Mouse (Mus musculus) neural tube, embryonic 12.5 days (tissue): ENCODE measurements around the gene Usp2. TPM values are rescaled to one million over a fixed set of nuclear protein-coding genes. Genes with fewer than 3 reads are reported as not detected.
A peak's percentile ranks its signal among the peaks of the same experiment; 100 is the strongest.

Experiments used
- ATAC-seq: fragments of 200-750 bp; cut with Nextera tagmentation; 2 replicates; pipeline ENCODE4 v1.8.0; 2017; ENCODE audit warnings: low read depth, mild to moderate bottlenecking, moderate TSS enrichment, moderate library complexity; ENCODE audit not compliant: low FRiP score
- H3K27ac ChIP-seq: fragments of 300-500 bp; sonication (generic); 2 replicates; pipeline ENCODE4 v1.5.1; 2016
- H3K27me3 ChIP-seq: fragments of 300-500 bp; sonication (generic); replicated peaks from 2 replicates; pipeline ENCODE4 v1.6.1; 2016; ENCODE audit warnings: mild to moderate bottlenecking
- H3K36me3 ChIP-seq: fragments of 300-500 bp; sonication (generic); 2 replicates; pipeline ENCODE4 v1.6.1; 2016; ENCODE audit warnings: mild to moderate bottlenecking
- H3K4me1 ChIP-seq: fragments of 300-500 bp; sonication (generic); 2 replicates; pipeline ENCODE4 v1.6.1; 2016
- H3K4me2 ChIP-seq: fragments of 300-500 bp; sonication (generic); replicated peaks from 2 replicates; pipeline ENCODE4 v1.6.1; 2016; ENCODE audit warnings: mild to moderate bottlenecking
- H3K4me3 ChIP-seq: fragments of 300-500 bp; sonication (generic); 2 replicates; pipeline ENCODE4 v1.5.1; 2016
- H3K9ac ChIP-seq: fragments of 300-500 bp; sonication (generic); 2 replicates; pipeline ENCODE4 v1.6.1; 2016; ENCODE audit warnings: mild to moderate bottlenecking
- H3K9me3 ChIP-seq: fragments of 300-500 bp; sonication (generic); 2 replicates; pipeline ENCODE4 v1.6.1; 2016; ENCODE audit warnings: mild to moderate bottlenecking
- WGBS: fragments of 180-500 bp; shearing (Covaris S2); methylation state at CpG from one replicate; pipeline ENCODE4 v1.1.7; 2016; 5-methylcytosine and 5-hydroxymethylcytosine counted together
- polyA plus RNA-seq: library from polyadenylated mRNA; unstranded; fragments of >200 nt; fragmentation: Nextera tagmentation; extraction: Ambion mirVana; gene quantifications from 2 replicates; pipeline ENCODE4 v1.2.1, GENCODE M21; 2016

Usp2 gene
- polyA plus RNA-seq, 1 experiment from 2014 or later, result 9.3 TPM

- Histone ChIP-seq H3K27ac (no peak overlapping the region), H3K9me3 (no peaks in the 10 kb centered on the region), H3K27me3 (no peaks in the 10 kb centered on the region), H3K4me1 (peaks cover 44% of the 10 kb centered on the region), H3K36me3 (no peaks in the 10 kb centered on the region), H3K4me3 (no peak overlapping the region), H3K4me2 (peak overlapping the region; percentile 48), H3K9ac (0 out of 2 replicates have a peak overlapping the region, but pooled peaks have one; percentile 17)
- 17% methylated on average over 11 of the region's 11 CpGs for WGBS
- ATAC-seq, result peak; percentile 74
These were observed 5.2 kb downstream of the Usp2 start for GRCm38 (mm10) chr9:44071914-44072598.

- Histone ChIP-seq H3K9ac (no peak overlapping the region), H3K4me3 (no peak overlapping the region), H3K4me2 (peak overlapping the region; percentile 48), H3K9me3 (no peaks in the 10 kb centered on the region), H3K36me3 (no peaks in the 10 kb centered on the region), H3K27me3 (no peaks in the 10 kb centered on the region), H3K4me1 (peaks cover 39% of the 10 kb centered on the region), H3K27ac (no peak overlapping the region)
- 21% methylated on average over 4 of the region's 4 CpGs for WGBS
- peak; percentile 70 for ATAC-seq
These were observed 5.7 kb downstream of the Usp2 start for GRCm38 (mm10) chr9:44072599-44072915.

- H3K27me3 ChIP-seq, result no peaks in the 10 kb centered on the region
- H3K36me3 ChIP-seq, result no peaks in the 10 kb centered on the region
- 38% methylated on average over 5 of the region's 5 CpGs for WGBS
- peak overlapping the region; percentile 48 for H3K4me2 ChIP-seq
- H3K27ac ChIP-seq, result 0 out of 2 replicates have a peak overlapping the region, but pooled peaks have one; percentile 46
- no peak for ATAC-seq
- peaks cover 39% of the 10 kb centered on the region for H3K4me1 ChIP-seq
- H3K9ac ChIP-seq, result no peak overlapping the region
- H3K9me3 ChIP-seq, result no peaks in the 10 kb centered on the region
- no peak overlapping the region for H3K4me3 ChIP-seq
These were observed 6.3 kb downstream of the Usp2 start for GRCm38 (mm10) chr9:44073115-44073514.

GRCm38 (mm10) chr9:44074395-44075275 is 7.8 kb downstream of the Usp2 start:
- Histone ChIP-seq H3K36me3 (no peaks in the 10 kb centered on the region), H3K9me3 (no peaks in the 10 kb centered on the region), H3K27ac (no peak overlapping the region), H3K4me2 (no peak overlapping the region), H3K27me3 (no peaks in the 10 kb centered on the region), H3K9ac (no peak overlapping the region), H3K4me3 (no peak overlapping the region), H3K4me1 (peaks cover 49% of the 10 kb centered on the region)
- no peak for ATAC-seq
- WGBS, result 58% methylated on average over 9 of the region's 9 CpGs

GRCm38 (mm10) chr9:44075276-44075995 is 8.6 kb downstream of the Usp2 start:
- Histone ChIP-seq H3K9me3 (no peaks in the 10 kb centered on the region), H3K4me1 (peaks cover 43% of the 10 kb centered on the region), H3K9ac (no peak overlapping the region), H3K4me3 (no peak overlapping the region), H3K4me2 (no peak overlapping the region), H3K27me3 (no peaks in the 10 kb centered on the region), H3K27ac (no peak overlapping the region), H3K36me3 (no peaks in the 10 kb centered on the region)
- ATAC-seq, result no peak
- WGBS, result 74% methylated on average over 24 of the region's 24 CpGs

GRCm38 (mm10) chr9:44075996-44076763 is 9.4 kb downstream of the Usp2 start:
- H3K27ac ChIP-seq, result no peak overlapping the region
- peaks cover 36% of the 10 kb centered on the region for H3K4me1 ChIP-seq
- H3K27me3 ChIP-seq, result no peaks in the 10 kb centered on the region
- H3K36me3 ChIP-seq, result no peaks in the 10 kb centered on the region
- H3K4me2 ChIP-seq, result no peak overlapping the region
- 70% methylated on average over 16 of the region's 16 CpGs for WGBS
- no peak overlapping the region for H3K4me3 ChIP-seq
- no peaks in the 10 kb centered on the region for H3K9me3 ChIP-seq
- ATAC-seq, result no peak
- no peak overlapping the region for H3K9ac ChIP-seq

GRCm38 (mm10) chr9:44076764-44077120 is 9.9 kb downstream of the Usp2 start:
- no peak for ATAC-seq
- H3K27me3 ChIP-seq, result no peaks in the 10 kb centered on the region

GRCm38 (mm10) chr9:44077266-44077910 is 10.6 kb downstream of the Usp2 start:
- 0 out of 2 replicates have a peak, but pooled peaks cover 2% of the 10 kb centered on the region for H3K27me3 ChIP-seq
- no peak for ATAC-seq
- no peak overlapping the region for H3K4me3 ChIP-seq
- no peaks in the 10 kb centered on the region for H3K36me3 ChIP-seq
- H3K4me1 ChIP-seq, result peaks cover 26% of the 10 kb centered on the region
- H3K27ac ChIP-seq, result no peak overlapping the region
- WGBS, result 84% methylated on average over 11 of the region's 11 CpGs
- no peak overlapping the region for H3K9ac ChIP-seq
- no peak overlapping the region for H3K4me2 ChIP-seq
- H3K9me3 ChIP-seq, result no peaks in the 10 kb centered on the region

More at GRCm38 (mm10) chr9:44076764-44077120, 9.9 kb downstream of the Usp2 start:
- Histone ChIP-seq H3K4me3 (no peak overlapping the region), H3K9ac (no peak overlapping the region), H3K27ac (no peak overlapping the region), H3K36me3 (no peaks in the 10 kb centered on the region), H3K4me2 (no peak overlapping the region), H3K9me3 (no peaks in the 10 kb centered on the region), H3K4me1 (peaks cover 32% of the 10 kb centered on the region)
- 13% methylated on average over 5 of the region's 5 CpGs for WGBS

- Histone ChIP-seq H3K4me3 (no peak overlapping the region), H3K27me3 (peaks cover 6% of the 10 kb centered on the region; the same call in 1 of the 2 replicates), H3K27ac (no peak overlapping the region), H3K4me2 (no peak overlapping the region), H3K9ac (no peak overlapping the region), H3K9me3 (no peaks in the 10 kb centered on the region), H3K4me1 (peaks cover 17% of the 10 kb centered on the region), H3K36me3 (no peaks in the 10 kb centered on the region)
- no peak for ATAC-seq
- WGBS, result 84% methylated on average over 10 of the region's 10 CpGs
These were observed 11.4 kb downstream of the Usp2 start for GRCm38 (mm10) chr9:44078136-44078797.

GRCm38 (mm10) chr9:44078955-44079756 is 12.3 kb downstream of the Usp2 start:
- Histone ChIP-seq H3K4me1 (peaks cover 21% of the 10 kb centered on the region), H3K27ac (no peak overlapping the region), H3K36me3 (no peaks in the 10 kb centered on the region), H3K4me2 (no peak overlapping the region), H3K27me3 (peaks cover 15% of the 10 kb centered on the region; the same call in 1 of the 2 replicates), H3K9ac (no peak overlapping the region), H3K9me3 (no peaks in the 10 kb centered on the region), H3K4me3 (no peak overlapping the region)
- no peak; the same call in 1 of the 2 replicates for ATAC-seq
- 52% methylated on average over 15 of the region's 16 CpGs for WGBS
